Mouse (Mus musculus) ZHBTc4 (cell line): ENCODE results near the gene Cnot2.

Experiments
- DNase-seq: peaks from one replicate; pipeline ENCODE4 v3.0.0-alpha.2; 2011; ENCODE audit warnings: low read depth, low spot score

Gene Cnot2

DNA sequence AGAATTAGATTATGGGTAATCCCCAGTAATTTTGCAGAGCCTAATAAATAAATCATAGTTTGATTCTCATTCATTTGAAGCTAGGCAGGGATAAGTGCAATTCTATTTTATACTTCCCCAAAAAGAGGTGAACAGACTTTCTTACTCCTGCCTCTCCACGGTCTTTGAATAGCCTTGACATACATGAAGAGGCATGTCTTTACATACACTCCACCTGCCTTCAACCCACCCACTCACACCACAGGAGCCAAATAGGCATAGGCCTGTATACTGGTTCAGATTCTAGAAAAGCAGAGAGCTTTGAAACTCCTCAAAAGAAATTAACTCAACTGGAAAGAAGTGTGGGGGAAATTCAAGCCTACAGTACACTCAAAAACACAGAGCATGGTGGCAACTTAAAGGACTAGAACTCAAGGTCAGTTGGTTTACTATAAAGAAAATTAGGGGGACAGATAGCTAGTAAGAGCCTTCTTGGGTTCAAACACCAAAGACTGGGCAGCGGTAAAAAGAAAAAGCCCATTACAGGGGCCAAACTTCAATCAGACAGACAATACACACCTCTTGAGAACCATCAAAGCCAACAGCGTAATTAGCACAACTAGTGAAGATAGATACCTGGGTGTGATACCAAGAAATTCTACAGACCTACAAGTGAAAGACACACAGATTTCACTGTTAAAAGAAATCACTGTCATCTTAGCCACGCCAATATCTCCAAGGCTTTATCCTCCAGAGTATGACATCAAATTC is 18.4 kb downstream of the Cnot2 start:
- DNase-seq = peak; percentile 40

DNA sequence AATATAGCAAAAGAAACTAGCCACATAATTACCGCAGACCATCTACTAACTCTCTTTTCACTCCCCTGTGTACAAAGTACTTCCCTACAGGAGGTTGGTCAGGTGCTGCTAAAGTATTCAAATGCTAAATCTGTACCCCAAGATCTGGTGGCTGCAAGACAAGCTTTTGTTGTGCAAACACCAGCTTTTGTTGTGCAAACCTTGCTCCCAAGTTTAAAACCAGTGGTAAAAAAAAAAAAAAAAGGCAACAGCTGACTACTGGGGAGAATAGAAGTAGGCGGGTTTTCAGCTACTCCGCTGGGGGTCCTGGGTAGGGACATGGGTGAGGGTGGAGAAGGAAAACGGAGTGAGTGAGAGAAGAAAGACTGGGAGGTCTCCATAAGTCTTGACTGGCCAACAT is 19.1 kb downstream of the Cnot2 start:
- peak; percentile 94 for DNase-seq

DNA sequence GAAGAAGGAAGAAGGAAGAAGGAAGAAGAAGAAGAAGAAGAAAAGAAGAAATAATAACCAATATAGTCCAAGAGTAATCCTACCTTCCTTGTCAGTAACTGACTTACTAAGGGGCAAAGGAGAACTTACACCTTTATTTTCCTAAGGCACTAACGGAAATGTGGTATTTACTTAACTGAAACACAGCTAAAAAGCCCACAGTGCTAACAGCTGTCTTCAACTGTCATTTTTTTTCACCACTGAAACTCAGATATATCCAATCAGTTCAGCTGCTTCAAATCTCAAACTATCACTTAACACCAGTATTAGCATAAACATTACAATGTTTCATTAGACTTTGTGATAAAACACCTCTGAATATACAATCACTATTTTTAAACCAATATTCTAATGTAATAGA is 22.1 kb downstream of the Cnot2 start:
- DNase-seq = no peak

DNA sequence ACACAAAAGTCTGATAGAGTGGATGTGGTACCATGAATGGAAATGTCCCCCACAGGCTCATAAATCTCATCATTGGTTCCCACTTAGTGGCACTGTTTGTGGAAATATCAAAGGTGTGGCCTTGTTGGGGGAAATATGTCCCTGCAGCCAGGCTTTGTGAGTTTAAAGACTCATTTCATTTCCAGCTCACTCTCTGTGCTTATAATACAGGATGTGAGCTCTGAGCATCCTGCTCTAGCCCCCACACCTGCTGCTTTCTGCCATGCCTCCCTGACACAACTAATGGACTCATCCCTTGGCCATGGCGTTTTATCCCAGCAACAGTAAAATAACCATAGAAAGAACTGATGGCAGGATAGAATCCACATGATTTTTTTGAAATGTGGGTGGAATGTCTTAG is 24.1 kb downstream of the Cnot2 start:
- no peak for DNase-seq

DNA sequence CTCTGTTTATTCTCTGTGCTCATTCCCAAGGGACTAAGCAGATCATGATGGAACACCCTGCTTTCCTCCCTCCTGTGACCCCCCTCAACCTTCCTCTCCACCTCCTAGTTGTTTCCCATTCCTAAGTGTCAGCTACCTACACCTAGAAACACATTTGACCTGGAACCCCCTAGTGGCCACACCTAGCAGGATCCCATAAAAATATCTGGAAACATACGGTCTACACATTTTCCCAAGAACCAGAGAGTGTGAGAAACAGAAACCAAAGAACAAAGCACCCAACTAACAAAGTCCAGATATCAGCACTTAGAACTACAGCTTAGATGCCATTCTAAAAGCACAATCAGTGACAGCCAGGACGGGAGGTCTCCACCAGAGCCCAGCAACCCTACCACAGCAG is 26.9 kb downstream of the Cnot2 start:
- peak; percentile 45 for DNase-seq

DNA sequence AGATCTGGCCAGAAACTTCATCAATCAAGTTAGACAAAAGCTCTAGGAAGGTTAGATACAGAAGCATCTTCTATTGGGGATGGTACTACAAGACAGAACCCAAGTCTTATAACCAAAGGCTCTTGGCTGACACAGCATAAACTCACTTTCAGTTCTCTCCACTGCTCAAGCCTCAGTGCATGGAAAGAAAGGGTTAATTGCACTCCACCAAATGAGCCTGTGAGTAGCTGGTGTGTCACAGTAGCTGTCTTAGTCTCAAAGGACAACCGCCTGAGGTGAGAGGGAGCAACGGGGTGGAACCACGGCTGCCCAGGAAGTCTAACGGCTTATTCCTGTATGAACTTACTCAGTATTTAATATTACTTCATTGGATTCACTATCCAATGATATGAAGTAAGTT is 33.4 kb downstream of the Cnot2 start:
- peak; percentile 35 for DNase-seq

DNA sequence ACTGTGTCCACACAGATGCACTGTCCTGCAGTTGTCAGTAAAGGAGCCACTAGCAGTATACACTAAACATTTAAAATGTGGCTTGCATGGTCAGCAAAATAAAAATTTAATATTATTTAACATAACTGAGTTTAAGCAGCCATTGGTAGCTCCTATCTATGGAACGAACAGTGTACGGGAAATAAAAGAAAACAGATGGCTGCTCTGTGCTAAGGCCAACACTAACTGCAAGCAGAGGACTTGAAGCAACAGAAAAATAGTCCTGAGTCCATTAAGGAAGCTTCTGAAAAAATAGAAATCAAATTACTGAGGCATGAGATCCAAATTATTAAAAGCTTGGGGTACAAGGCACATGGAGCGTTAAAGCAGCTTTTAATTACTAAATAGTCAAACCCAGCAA is 35.1 kb downstream of the Cnot2 start:
- DNase-seq = no peak

DNA sequence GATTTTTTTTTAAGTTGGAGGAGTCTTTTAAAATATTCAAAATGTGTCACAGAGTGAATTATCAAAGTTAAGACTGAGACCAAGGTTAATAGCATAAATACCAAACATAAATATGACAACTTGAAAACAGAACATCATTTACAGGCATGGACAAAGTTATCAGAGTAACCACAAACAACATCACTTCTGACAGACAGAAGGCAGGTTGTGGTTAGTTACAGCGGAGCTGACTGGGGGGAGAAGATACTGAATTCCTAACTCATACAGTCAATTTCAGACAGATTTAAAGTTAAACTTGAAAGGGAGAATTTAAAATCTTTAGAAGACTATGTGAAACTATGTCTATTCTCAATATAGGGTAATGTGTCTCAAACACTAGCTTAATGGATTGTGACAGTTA is 38.2 kb downstream of the Cnot2 start:
- no peak for DNase-seq

DNA sequence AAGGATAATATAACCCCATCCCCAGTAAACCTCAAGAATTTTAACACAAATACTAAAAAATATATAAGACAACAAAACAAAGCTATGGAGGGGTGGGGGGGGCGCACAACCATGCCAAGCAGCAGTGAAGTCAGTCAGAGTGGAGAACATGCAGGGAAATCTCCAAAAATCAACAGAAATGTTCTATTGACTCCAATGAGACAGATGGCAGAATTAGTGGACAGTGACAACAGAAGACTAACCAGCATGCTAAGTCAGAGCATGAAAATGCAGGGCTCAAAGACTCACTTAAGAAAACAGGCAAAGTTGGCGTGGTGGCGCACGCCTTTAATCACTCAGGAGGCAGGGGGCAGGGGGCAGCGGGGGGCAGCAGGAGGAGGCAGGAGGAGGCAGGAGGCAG is 40.6 kb downstream of the Cnot2 start:
- DNase-seq = no peak

DNA sequence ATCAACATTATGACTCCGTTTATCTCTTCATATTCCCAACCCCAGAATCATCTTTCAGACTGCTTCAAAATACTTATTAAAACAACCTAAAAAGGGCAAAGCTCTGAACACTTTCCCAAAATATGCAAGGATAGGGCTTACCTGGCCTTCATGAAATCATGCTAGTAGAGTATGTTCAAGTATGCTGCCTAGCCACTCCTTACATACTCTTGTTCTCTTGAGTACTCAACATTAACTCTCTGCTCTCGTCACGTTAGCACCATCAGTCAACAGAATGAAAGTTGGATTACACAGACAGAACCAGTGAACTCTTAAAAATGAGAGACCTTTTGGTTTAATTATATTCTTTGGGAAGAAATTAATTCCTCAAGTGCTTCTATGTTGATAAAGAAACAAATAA is 43.8 kb downstream of the Cnot2 start:
- no peak for DNase-seq

DNA sequence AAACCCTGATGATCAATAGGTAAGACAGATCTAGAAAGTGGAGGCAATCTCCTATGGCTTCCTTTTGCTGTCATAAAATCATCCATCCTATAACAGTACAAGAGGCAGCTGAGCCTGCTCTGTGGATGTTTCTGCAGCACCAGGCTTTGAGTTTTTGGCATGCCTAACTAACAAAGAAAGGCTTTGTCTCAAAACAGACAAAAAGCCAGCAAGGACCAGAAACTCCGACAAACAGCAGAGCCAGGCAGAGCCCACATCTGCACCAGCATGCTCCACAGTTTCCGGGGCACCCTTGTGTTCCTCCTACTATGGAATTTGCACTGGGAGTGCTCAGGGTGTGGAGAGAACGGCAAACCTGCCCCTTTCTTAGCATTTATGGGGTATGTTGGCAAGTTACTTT is 47.0 kb downstream of the Cnot2 start:
- DNase-seq = peak; percentile 51

DNA sequence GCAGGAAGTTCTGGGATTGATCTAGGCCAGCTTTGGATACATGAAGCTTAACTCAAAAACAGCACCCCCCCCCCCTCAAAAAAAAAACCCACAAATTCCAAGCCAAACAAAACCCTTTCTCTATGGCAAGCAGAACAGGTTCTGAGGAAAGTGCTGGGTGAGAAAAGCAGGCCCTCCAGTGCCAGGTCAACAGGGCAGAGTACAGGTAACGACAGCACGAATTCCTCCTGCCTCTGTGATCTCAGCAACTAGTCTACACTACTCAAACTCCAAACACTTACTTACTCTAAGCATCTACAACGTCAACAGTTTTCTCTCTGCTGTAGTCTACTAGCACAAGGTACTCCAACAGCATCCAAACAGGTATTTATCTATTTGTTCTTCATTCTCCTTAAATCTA is 48.8 kb downstream of the Cnot2 start:
- no peak for DNase-seq

DNA sequence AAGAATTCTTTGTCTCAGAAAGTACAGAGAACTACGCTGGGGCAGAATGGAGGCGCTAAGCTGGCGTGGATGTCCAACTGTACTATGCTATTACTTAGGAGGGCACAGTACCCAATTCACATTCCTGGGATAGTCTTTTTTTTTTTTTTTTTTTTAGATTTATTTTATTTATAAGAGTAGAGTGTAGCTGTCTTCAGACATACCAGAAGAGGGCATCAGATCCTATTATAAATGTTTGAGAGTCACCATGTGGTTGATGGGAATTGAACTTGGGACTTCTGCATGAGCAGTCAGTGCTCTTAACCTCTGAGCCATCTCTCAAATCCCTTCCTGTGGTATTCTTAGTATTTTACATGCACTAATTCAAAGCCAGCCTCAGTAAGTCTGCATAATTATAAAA is 50.2 kb downstream of the Cnot2 start:
- no peak for DNase-seq

DNA sequence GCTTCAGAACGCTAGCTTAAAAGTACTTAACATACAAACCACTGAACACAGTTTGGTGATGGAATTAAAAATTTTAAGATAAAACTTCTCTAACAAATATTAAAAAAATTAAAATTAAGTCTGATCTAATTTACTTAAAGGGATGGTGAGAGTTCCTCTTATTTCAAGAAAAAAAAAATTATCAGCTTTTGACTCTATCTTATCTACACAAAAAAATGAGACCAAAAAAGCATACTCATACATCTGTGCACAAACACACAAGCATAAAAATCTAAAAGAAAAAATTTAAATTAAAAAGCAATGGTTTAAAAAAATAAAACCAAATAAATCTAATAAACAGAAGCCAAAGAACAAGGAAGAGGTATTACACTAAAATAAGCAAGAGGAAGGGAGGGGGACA is 61.7 kb downstream of the Cnot2 start:
- DNase-seq = no peak

DNA sequence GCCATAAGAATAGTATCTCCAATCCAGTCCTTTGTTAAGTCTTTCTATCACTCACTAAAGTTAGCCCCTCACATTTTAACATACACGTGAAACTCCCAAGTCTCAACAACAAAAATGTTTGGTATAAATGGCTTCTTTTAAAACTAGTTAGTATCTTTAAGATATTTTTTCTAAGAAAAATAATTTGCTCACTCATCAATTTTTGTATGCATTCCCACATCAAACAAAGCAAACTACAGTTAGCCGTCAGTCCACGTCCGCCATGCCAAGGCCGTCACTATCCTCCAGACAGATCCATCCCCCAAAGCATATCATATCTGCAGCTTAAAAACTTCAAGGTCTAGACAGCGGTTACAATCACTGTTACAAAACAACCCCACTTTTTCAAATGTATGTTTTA is 65.7 kb downstream of the Cnot2 start:
- DNase-seq = no peak

DNA sequence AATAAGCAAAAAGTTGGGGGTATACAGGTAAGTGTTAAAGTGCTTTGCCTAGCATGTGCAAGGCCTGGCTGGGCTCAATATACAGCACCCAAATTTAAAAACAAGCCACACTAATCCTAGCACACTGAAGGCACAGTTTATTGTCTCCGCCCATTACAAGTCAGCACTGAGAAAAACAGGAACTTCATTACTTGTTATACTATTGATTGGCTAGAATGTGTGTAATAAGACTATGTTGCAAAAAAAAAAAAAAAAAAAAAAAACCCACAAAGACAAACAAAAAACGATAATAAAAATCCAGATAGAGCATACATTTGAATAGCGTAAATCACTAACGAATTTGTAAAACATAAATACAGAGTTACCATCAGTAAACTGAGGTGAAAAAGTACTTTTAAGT is 66.2 kb downstream of the Cnot2 start:
- no peak for DNase-seq

DNA sequence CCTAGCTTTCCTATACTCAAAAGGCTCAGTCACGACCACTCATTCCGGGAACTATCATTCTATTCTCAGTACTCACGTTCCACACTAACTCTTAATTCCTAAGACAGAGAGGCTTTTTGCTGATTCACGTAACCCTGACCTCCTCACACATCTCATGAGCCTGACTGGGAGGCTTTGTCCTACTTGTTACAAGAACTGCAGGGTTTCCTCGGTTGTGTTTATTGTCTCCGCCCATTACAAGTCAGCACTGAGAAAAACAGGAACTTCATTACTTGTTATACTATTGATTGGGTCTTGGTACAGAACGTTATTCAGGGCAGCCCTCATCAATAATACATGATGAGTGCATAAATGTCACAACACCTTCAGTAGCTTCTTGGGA is 68.1 kb downstream of the Cnot2 start:
- peak; percentile 61 for DNase-seq

DNA sequence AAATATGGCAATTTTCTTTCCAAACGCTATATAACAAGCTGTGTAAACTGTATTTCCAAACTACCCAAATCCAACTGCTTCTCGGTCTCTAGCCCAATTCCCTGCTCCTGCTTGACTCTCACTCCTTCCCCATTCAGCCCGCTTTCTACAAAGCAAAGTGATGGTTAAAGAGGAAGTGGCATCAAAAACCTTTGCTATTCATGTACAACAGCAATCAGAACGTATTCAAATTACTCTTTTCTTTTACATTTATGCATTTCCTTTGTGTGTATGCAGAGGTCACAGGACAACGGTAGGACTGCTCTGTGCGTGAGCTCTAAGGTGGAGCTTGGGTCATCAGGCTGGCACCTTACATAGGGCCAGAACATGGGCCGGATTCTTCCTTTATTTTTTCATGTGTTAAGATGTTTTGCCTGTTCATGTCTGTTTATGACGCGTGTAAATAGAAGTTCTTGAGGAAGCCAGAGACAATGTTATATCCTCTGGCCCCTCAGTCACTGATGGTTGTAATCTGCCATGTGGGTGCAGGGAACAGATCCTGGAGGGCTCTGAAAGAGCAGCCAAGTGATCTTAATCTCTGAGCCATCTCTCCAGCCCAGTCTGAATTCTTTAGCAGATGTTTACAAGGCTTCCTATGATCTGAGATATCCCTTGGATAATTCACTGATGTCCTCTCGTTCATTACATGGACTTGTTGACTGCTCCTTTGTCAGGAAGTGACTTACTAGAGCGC is 68.6 kb downstream of the Cnot2 start:
- DNase-seq = peak; percentile 83

DNA sequence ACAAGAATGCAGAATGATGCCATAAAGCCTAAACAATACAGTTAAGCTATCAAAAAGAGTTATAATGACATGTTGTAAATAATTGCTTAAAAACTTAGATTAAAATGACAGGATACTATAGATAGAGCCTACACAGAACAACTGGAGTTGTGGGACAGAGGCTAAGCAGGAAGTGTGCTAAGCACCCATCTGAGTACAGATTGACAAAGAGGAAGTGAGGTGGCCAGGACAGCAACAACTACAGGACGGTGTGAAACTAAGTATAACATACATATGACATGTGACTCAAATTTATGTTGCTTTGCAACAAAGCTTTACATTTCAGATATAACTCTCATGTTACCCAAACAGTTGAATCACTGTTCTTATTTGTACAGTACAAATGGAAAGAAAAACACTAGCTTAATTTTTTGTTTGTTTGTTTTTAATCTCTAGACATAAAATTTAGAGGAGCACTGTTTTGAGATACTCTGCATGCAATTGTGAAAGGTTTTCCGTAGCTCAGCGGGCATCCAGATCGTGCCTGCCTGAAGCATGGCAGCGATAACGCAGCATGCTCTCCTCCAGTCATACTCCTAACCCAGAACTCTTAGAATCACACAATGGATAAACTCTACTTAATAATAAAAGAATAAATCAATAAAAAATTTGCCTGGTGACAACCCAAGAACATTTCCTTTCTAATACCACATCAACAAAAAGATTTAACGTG is 75.9 kb downstream of the Cnot2 start:
- no peak for DNase-seq

DNA sequence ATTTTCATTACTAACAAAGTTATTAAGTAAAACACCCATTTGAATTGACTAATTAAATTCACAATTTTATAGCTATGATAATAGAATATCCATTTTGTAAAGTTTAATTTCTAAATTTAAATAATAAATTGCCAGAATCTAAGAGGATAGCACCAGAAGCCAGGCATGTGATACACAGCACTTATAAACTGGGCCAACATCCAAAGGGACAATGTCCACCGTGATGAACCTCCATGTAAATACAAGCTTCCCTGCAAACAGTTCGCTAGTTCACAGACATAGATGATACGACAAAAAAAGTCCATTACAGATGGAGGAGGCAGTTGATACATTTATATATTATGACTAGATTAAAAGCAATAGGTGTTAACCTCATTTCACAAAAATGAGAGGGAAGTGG is 88.5 kb downstream of the Cnot2 start:
- no peak for DNase-seq

DNA sequence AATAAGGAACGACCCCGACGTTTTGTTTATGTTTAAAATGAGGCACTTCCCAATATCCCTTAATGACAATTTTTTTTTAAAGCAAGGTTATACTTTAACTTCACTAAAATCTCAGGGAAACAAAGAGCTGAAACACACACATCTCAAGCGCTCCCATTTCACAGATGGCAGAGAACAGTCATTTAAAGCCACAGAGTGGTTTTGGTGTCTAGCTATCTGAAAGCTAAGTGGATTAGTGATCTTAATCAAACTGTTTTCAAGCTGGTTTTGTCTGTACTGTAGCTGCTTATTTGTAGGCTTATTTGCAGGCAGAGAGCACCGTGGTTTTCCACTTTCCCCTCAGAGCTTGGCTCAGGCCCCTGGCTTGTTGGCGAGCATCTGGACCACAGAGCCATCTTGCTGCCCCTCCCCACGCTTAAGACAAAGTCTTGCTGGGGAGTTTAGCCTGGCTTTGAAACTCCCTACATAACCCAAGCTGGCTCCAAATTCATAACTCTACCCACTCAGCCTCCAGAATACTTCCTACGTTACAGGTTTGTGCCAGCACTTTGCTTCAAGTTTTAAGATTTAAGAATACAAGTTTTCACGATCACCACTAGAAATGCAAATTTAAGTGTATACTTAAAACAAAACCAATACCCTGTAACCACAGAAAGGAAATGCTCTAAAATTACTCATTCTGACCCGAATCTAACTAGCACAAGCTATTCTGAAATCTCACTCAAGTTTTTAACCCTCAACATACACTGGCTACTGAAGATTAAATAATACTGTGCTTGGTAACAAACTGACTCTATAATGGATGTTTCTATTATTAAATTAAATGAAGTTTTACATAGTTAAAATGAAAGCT is 94.2 kb downstream of the Cnot2 start:
- DNase-seq = no peak

DNA sequence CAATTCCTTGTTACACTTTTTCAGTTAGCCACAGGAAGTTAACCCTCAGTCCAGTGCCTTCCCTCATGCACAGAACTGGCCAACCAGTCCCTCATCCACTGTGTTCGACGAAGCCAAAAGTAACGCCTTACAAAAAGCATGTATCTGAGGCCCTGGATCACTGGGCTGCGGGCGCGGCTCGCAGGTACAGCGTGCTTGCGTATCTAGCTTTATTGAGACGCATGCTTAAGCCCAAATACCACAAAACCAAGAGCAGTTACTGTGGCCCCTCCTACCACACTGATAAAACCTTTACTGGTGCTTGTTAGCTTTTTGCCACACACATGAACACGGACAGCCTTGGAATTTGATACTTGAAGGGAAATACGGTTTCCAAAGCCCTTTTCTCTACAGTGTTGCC is 99.4 kb downstream of the Cnot2 start:
- no peak for DNase-seq
